Mouse (Mus musculus): ENCODE measurements around the gene Gm49368. TPM values are rescaled to one million over a fixed set of nuclear protein-coding genes. Genes with fewer than 3 reads are reported as not detected.

Gene Gm49368
- total and polyA plus RNA-seq, 3 experiments: not detected

DNA sequence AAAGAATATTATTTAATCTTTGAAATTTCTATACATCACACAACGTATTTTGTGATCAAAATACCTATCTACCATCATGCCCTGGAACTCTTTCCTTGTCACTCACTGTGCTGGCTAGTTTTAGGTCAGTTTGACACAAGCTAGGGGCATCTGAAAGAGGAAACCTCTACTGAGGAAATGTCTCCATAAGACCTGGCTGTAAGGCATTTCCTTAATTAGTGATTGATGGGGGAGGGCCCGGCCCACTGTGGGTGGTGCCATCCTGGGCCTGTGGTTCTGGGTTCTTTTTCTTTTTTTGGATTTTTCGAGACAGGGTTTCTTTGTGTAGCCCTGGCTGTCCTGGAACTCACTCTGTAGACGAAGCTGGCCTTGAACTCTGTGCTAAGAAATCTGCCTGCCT, 3.4 kb upstream of the Gm49368 start:
- H3K9ac ChIP-seq (ENCODE audit: control insufficient read depth, low read depth, low read length, poor library complexity, severe bottlenecking): no peak overlapping the region
- DNase-seq (ENCODE audit: low read depth, low spot score): no peak
- no peak overlapping the region for H3K4me3 ChIP-seq (ENCODE audit: control insufficient read depth in 1 of 2, insufficient read depth in 1 of 2, low read depth in 2 of 2, low read length in 2 of 2)
- no peak overlapping the region for H3K27ac ChIP-seq (ENCODE audit: control insufficient read depth, low read depth, low read length)
- H3K79me2 ChIP-seq (ENCODE audit: control insufficient read depth, insufficient read depth, low read length, poor library complexity): no peaks in the 10 kb centered on the region
- H3K27me3 ChIP-seq (ENCODE audit: control insufficient read depth in 1 of 2, insufficient read depth in 2 of 2, low read length in 2 of 2): peaks cover 4 to 10% of the 10 kb centered on the region in 2 experiments; a peak in 3 of 4 replicates
- no peak for TF ChIP-seq MAFK (IDR thresholded peaks at IDR 0.05; ENCODE audit: borderline replicate concordance, low read depth, low read length)
- no peak for TF ChIP-seq JUND (IDR thresholded peaks at IDR 0.05; ENCODE audit: low read depth, low read length)
- no peak for TF ChIP-seq ETS1 (IDR thresholded peaks at IDR 0.05; ENCODE audit: low read depth, low read length)
- no peak for TF ChIP-seq GATA1 (IDR thresholded peaks at IDR 0.05; ENCODE audit: low read depth, low read length)
- TF ChIP-seq CTCF (IDR thresholded peaks at IDR 0.05 in 2 of 3, conservative IDR thresholded peaks at IDR 0.05 in 1 of 3; ENCODE audit: control insufficient read depth in 1 of 3, insufficient read depth in 1 of 3, low read depth in 2 of 3, low read length in 3 of 3, poor library complexity in 1 of 3, severe bottlenecking in 1 of 3): no peak
- no peak for TF ChIP-seq TBP (IDR thresholded peaks at IDR 0.05; ENCODE audit: low read depth, low read length)
- TF ChIP-seq GABPA (IDR thresholded peaks at IDR 0.05; ENCODE audit: low read depth, low read length): no peak
- no peak for TF ChIP-seq ZMIZ1 (IDR thresholded peaks at IDR 0.05; ENCODE audit: low read depth, low read length)
- no peak for TF ChIP-seq POLR2AphosphoS5 (IDR thresholded peaks at IDR 0.05; ENCODE audit: borderline replicate concordance, low read depth, low read length)
- no peak for TF ChIP-seq MXI1 (IDR thresholded peaks at IDR 0.05; ENCODE audit: low read depth, low read length)
- TF ChIP-seq ELF1 (IDR thresholded peaks at IDR 0.05; ENCODE audit: low read depth, low read length): no peak
- no peak for TF ChIP-seq USF1 (IDR thresholded peaks at IDR 0.05; ENCODE audit: low read depth, low read length)
- no peak for TF ChIP-seq USF2 (IDR thresholded peaks at IDR 0.05; ENCODE audit: borderline replicate concordance in 1 of 2, insufficient read depth in 1 of 2, low read depth in 1 of 2, low read length in 2 of 2)
- no peak for TF ChIP-seq RCOR1 (IDR thresholded peaks at IDR 0.05; ENCODE audit: low read depth, low read length)
- no peaks in the 10 kb centered on the region for H3K9me3 ChIP-seq (replicated peaks; ENCODE audit: insufficient read depth, low read length)
- no peaks in the 10 kb centered on the region for H3K4me1 ChIP-seq (ENCODE audit: control insufficient read depth in 1 of 2, insufficient read depth in 2 of 2, low read length in 2 of 2)
- H3K36me3 ChIP-seq (ENCODE audit: control insufficient read depth in 1 of 2, insufficient read depth in 2 of 2, low read length in 2 of 2): no peaks in the 10 kb centered on the region

GRCm38 (mm10) chr7:128063211-128063781, 813 bp downstream of the Gm49368 start:
- Histone ChIP-seq H3K9me3 (replicated peaks; ENCODE audit: insufficient read depth, low read length) (no peaks in the 10 kb centered on the region), H3K4me1 (ENCODE audit: control insufficient read depth in 1 of 2, insufficient read depth in 2 of 2, low read length in 2 of 2) (peaks cover 0 to 3% of the 10 kb centered on the region in 2 experiments; a peak in 1 of 4 replicates), H3K9ac (ENCODE audit: control insufficient read depth, low read depth, low read length, poor library complexity, severe bottlenecking) (no peak overlapping the region), H3K27me3 (ENCODE audit: control insufficient read depth in 1 of 2, insufficient read depth in 2 of 2, low read length in 2 of 2) (peaks cover 0 to 2% of the 10 kb centered on the region in 2 experiments; a peak in 3 of 4 replicates), H3K36me3 (ENCODE audit: control insufficient read depth in 1 of 2, insufficient read depth in 2 of 2, low read length in 2 of 2) (no peaks in the 10 kb centered on the region; a peak in 1 of 4 replicates), H3K27ac (ENCODE audit: control insufficient read depth, low read depth, low read length) (no peak overlapping the region), H3K79me2 (ENCODE audit: control insufficient read depth, insufficient read depth, low read length, poor library complexity) (no peaks in the 10 kb centered on the region), H3K4me3 (ENCODE audit: control insufficient read depth in 1 of 2, insufficient read depth in 1 of 2, low read depth in 2 of 2, low read length in 2 of 2) (no peak overlapping the region)
- DNase-seq (ENCODE audit: low read depth, low spot score): no peak
- TF ChIP-seq ELF1 (IDR thresholded peaks at IDR 0.05; ENCODE audit: low read depth, low read length): no peak
- no peak for TF ChIP-seq KAT2A (conservative IDR thresholded peaks at IDR 0.05; ENCODE audit: low read depth, low read length)
- TF ChIP-seq NELFE (IDR thresholded peaks at IDR 0.05; ENCODE audit: low read depth, low read length): no peak
- TF ChIP-seq MYB (IDR thresholded peaks at IDR 0.05; ENCODE audit: low read depth, low read length): no peak
- TF ChIP-seq SIN3A (IDR thresholded peaks at IDR 0.05; ENCODE audit: low read length): no peak
- no peak for TF ChIP-seq MYC (IDR thresholded peaks at IDR 0.05; ENCODE audit: low read depth, low read length)
- no peak for TF ChIP-seq RAD21 (IDR thresholded peaks at IDR 0.05; ENCODE audit: low read depth, low read length)
- TF ChIP-seq TAL1 (IDR thresholded peaks at IDR 0.05; ENCODE audit: low read length): no peak
- no peak for TF ChIP-seq MAFK (IDR thresholded peaks at IDR 0.05; ENCODE audit: borderline replicate concordance, low read depth, low read length)
- TF ChIP-seq ETS1 (IDR thresholded peaks at IDR 0.05; ENCODE audit: low read depth, low read length): no peak
- TF ChIP-seq MAZ (IDR thresholded peaks at IDR 0.05; ENCODE audit: low read depth, low read length): no peak
- TF ChIP-seq HCFC1 (IDR thresholded peaks at IDR 0.05; ENCODE audit: low read depth, low read length): no peak
- TF ChIP-seq CHD1 (IDR thresholded peaks at IDR 0.05; ENCODE audit: low read depth, low read length): no peak
- TF ChIP-seq POLR2A (IDR thresholded peaks at IDR 0.05; ENCODE audit: control insufficient read depth in 1 of 2, insufficient read depth in 1 of 2, low read depth in 1 of 2, low read length in 2 of 2, poor library complexity in 1 of 2): no peak
- no peak for TF ChIP-seq CHD2 (IDR thresholded peaks at IDR 0.05; ENCODE audit: low read length)
- TF ChIP-seq USF1 (IDR thresholded peaks at IDR 0.05; ENCODE audit: low read depth, low read length): no peak
- TF ChIP-seq MAX (IDR thresholded peaks at IDR 0.05; ENCODE audit: low read length): no peak
